Mouse (Mus musculus) lung, postnatal 0 days (tissue): ENCODE results near the gene Gtf2i.

Source experiments
- CTCF ChIP-seq: IDR thresholded peaks from 2 replicates; pipeline ENCODE4 v1.5.1; 2016; ENCODE audit warnings: antibody characterized with exemption, mild to moderate bottlenecking
- EP300 ChIP-seq: IDR thresholded peaks from 2 replicates; pipeline ENCODE4 v1.6.1; 2016; ENCODE audit warnings: antibody characterized with exemption, mild to moderate bottlenecking, control low read depth

- TF ChIP-seq CTCF: no peak
- TF ChIP-seq EP300: no peak
Measured at GRCm38 (mm10) chr5:134268751-134269150, 45.8 kb downstream of the Gtf2i start.
